Mouse (Mus musculus): ENCODE measurements around the gene Tax1bp1. TPM values are rescaled to one million over a fixed set of nuclear protein-coding genes. Genes with fewer than 3 reads are reported as not detected.

The Tax1bp1 gene
- total and polyA plus RNA-seq, 3 experiments, result 42.2 to 61.7 (median 61.6) TPM

GRCm38 (mm10) chr6:52691800-52692199, 21.7 kb upstream of the Tax1bp1 start:
- no peak overlapping the region for H3K4me3 ChIP-seq (replicated peaks in 1 of 3; ENCODE audit: low read depth in 2 of 3, low read length in 2 of 3, poor library complexity in 1 of 3)
- in situ Hi-C loops (cut with MboI; ENCODE audit: low pct_ligation_motif_present, low pct_unique_long_range_greater_than_20kb, low sequenced_read_pairs) (no loop called here), dilution Hi-C loops (cut with MboI; ENCODE audit: extremely low pct_ligation_motif_present, extremely low pct_unique_long_range_greater_than_20kb, low sequenced_read_pairs) (no loop called here)
- no peaks in the 10 kb centered on the region for H3K27me3 ChIP-seq (replicated peaks)
- H3K4me1 ChIP-seq (ENCODE audit: control insufficient read depth in 1 of 2, insufficient read depth in 2 of 2), result no peaks in the 10 kb centered on the region
- H3K79me2 ChIP-seq (replicated peaks; ENCODE audit: control insufficient read depth, extremely low read depth, insufficient read depth, poor library complexity, severe bottlenecking), result no peaks in the 10 kb centered on the region
- TF ChIP-seq NELFE (IDR thresholded peaks at IDR 0.05; ENCODE audit: low read depth, low read length), result no peak
- TF ChIP-seq USF2 (conservative IDR thresholded peaks at IDR 0.05; ENCODE audit: low read depth, low read length), result no peak
- no peak for TF ChIP-seq CHD1 (IDR thresholded peaks at IDR 0.05; ENCODE audit: low read depth, low read length)
- no peak for TF ChIP-seq GABPA (IDR thresholded peaks at IDR 0.05; ENCODE audit: insufficient replicate concordance, low read depth, low read length)
- TF ChIP-seq POLR2AphosphoS2 (IDR thresholded peaks at IDR 0.05; ENCODE audit: low read depth, low read length), result no peak
- no peak for TF ChIP-seq E2F4 (IDR thresholded peaks at IDR 0.05; ENCODE audit: insufficient replicate concordance, low read depth, low read length)
- TF ChIP-seq ETS1 (conservative IDR thresholded peaks at IDR 0.05; ENCODE audit: low read depth, low read length), result no peak
- no peak for TF ChIP-seq HCFC1 (IDR thresholded peaks at IDR 0.05; ENCODE audit: low read depth, low read length)
- no peak for TF ChIP-seq MYC (IDR thresholded peaks at IDR 0.05; ENCODE audit: low read depth, low read length)
- DNase-seq (ENCODE audit: extremely low read depth), result no peak
- H3K36me3 ChIP-seq (replicated peaks in 1 of 2; ENCODE audit: control insufficient read depth in 1 of 2, insufficient read depth in 1 of 2, low read length in 1 of 2), result no peaks in the 10 kb centered on the region
- no peak overlapping the region for H3K9ac ChIP-seq (ENCODE audit: insufficient read depth, low read depth)
- H3K9me3 ChIP-seq (replicated peaks; ENCODE audit: low read length), result no peaks in the 10 kb centered on the region
- H3K4me2 ChIP-seq (ENCODE audit: insufficient read depth, low read depth, poor library complexity, severe bottlenecking), result no peak overlapping the region
- H3K27ac ChIP-seq (ENCODE audit: insufficient read depth, low read depth), result no peak overlapping the region

- in situ Hi-C loops (cut with MboI; ENCODE audit: low pct_ligation_motif_present, low pct_unique_long_range_greater_than_20kb, low sequenced_read_pairs), result no loop called here
- Histone ChIP-seq H3K9me3 (replicated peaks; ENCODE audit: low read length) (no peaks in the 10 kb centered on the region), H3K4me2 (ENCODE audit: insufficient read depth, low read depth, poor library complexity, severe bottlenecking) (no peak overlapping the region), H3K27ac (ENCODE audit: insufficient read depth, low read depth) (no peak overlapping the region), H3K27me3 (replicated peaks) (no peaks in the 10 kb centered on the region), H3K4me3 (replicated peaks in 1 of 3; ENCODE audit: low read depth in 2 of 3, low read length in 2 of 3, poor library complexity in 1 of 3) (no peak overlapping the region), H3K9ac (ENCODE audit: insufficient read depth, low read depth) (no peak overlapping the region), H3K4me1 (ENCODE audit: control insufficient read depth in 1 of 2, insufficient read depth in 2 of 2) (no peaks in the 10 kb centered on the region), H3K79me2 (replicated peaks; ENCODE audit: control insufficient read depth, extremely low read depth, insufficient read depth, poor library complexity, severe bottlenecking) (no peaks in the 10 kb centered on the region), H3K36me3 (replicated peaks in 1 of 2; ENCODE audit: control insufficient read depth in 1 of 2, insufficient read depth in 1 of 2, low read length in 1 of 2) (no peaks in the 10 kb centered on the region)
- dilution Hi-C loops (cut with MboI; ENCODE audit: extremely low pct_ligation_motif_present, extremely low pct_unique_long_range_greater_than_20kb, low sequenced_read_pairs), result no loop called here
- no peak for DNase-seq (ENCODE audit: extremely low read depth)
- TF ChIP-seq MAZ (IDR thresholded peaks at IDR 0.05; ENCODE audit: low read depth, low read length), result no peak
- no peak for TF ChIP-seq GABPA (IDR thresholded peaks at IDR 0.05; ENCODE audit: insufficient replicate concordance, low read depth, low read length)
- no peak for TF ChIP-seq HCFC1 (IDR thresholded peaks at IDR 0.05; ENCODE audit: low read depth, low read length)
- TF ChIP-seq TBP (conservative IDR thresholded peaks at IDR 0.05; ENCODE audit: low read depth, low read length), result no peak
- TF ChIP-seq SIN3A (IDR thresholded peaks at IDR 0.05; ENCODE audit: low read length), result no peak
- no peak for TF ChIP-seq USF1 (IDR thresholded peaks at IDR 0.05; ENCODE audit: low read depth, low read length)
- TF ChIP-seq SMC3 (IDR thresholded peaks at IDR 0.05; ENCODE audit: low read depth, low read length), result no peak
- TF ChIP-seq JUND (conservative IDR thresholded peaks at IDR 0.05; ENCODE audit: low read depth, low read length), result no peak
- no peak for TF ChIP-seq ZKSCAN1 (IDR thresholded peaks at IDR 0.05; ENCODE audit: borderline replicate concordance, low read depth, low read length)
- TF ChIP-seq TCF12 (IDR thresholded peaks at IDR 0.05; ENCODE audit: low read depth, low read length), result no peak
- no peak for TF ChIP-seq USF2 (conservative IDR thresholded peaks at IDR 0.05; ENCODE audit: low read depth, low read length)
- no peak for TF ChIP-seq CTCF (conservative IDR thresholded peaks at IDR 0.05 in 1 of 2, IDR thresholded peaks at IDR 0.05 in 1 of 2; ENCODE audit: low read depth in 2 of 2, low read length in 2 of 2)
- TF ChIP-seq MEF2A (IDR thresholded peaks at IDR 0.05; ENCODE audit: borderline replicate concordance, low read depth, low read length), result no peak
- TF ChIP-seq ZMIZ1 (IDR thresholded peaks at IDR 0.05; ENCODE audit: low read depth, low read length), result no peak
- no peak for TF ChIP-seq NELFE (IDR thresholded peaks at IDR 0.05; ENCODE audit: low read depth, low read length)
- TF ChIP-seq MYC (IDR thresholded peaks at IDR 0.05; ENCODE audit: low read depth, low read length), result no peak
- TF ChIP-seq NRF1 (IDR thresholded peaks at IDR 0.05; ENCODE audit: low read depth, low read length), result no peak
- no peak for TF ChIP-seq KAT2A (IDR thresholded peaks at IDR 0.05; ENCODE audit: insufficient replicate concordance, low read length)
These were observed 21.0 kb upstream of the Tax1bp1 start for GRCm38 (mm10) chr6:52692451-52693063.
